Mouse (Mus musculus): ENCODE measurements at regions not wholly inside any gene's neighbourhood (a gene's known extent, or its start where the extent isn't known, plus 50 kb on each side); places are given as distances from the start of the nearest gene placed in this dataset.

DNA sequence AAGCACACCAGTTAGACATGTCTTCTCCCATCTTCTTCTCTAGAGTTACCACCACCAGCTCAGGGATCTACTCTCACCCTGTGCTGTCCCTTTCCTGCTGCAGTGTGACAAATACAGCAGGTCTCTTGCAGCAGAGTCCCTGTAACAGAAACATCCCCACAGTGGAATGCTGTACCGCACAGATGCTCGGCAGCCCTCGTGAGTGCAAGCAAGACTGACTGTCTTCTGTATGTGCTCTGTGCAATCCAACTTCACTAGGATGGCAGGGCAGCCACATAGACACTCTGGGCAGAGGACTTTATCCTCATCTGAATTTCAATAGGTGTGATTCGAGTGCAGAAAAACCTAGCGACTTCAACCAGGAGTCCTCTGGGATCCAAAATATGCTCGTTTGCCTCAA is 84.1 kb upstream of the Cxcl12 start:
- ChIA-PET POLR2A (no interaction called here), CTCF (interaction anchor here in 1 of 4 experiments (0.6 kb wide), 1 partner anchor 759 kb away, joined by 3 read pairs; no protein-coding TSS in a partner anchor)

DNA sequence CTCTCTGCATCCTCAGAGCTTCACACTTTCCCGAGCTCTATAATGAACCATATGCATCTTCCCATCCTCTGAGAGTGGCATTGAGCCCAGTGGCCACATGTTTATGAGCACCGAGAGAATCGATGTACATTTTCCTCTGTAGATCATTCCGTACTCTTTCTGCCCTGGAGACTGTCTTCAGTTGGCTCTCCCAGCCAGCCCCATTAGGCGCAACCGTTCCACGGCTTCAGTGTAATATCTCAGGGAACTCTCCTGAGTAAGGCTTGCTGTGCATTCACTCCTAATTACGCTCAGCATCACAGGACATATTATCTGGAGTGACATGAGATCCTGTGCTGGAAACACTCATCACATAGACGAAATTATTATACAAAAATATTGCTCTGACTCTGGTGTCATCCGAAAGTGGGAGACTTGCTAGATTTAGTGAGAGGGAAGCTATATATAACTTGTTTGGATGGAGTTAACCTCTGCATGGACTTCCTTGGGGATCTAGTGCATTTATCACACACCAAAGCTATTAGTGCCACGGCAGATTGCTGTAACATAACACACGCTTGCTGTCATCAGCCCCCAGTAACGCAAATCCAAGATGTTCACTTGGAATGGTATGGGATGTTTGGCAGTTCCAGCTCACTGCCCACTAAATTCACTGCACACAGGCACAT is 83.4 kb upstream of the Cxcl12 start:
- ChIA-PET CTCF (interaction anchor here in 1 of 4 experiments (0.6 kb wide), 1 partner anchor 758 kb away, joined by 3 read pairs; no protein-coding TSS in a partner anchor), POLR2A (no interaction called here)

DNA sequence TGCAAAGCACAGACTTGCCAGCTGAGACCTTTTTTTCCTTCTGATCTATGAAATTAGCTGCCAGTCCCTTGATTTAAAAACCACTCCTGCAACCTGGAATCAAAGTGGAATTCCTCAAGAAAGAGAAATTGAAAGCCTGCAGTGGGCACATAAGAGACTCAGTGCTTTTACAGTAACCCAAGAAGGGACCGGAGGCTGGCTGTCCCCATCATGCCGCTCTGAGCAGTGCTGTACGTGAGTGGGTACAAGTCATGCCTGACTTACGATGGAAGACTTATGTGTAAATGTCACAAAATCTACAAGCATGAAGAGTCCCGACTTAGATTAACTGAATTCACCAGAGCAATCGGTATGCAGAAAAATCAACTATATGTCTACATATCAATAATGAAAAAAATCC is 73.6 kb upstream of the Cxcl12 start:
- ChIA-PET CTCF (no interaction called here), POLR2A (no interaction called here)

GRCm38 (mm10) chr6:117099871-117100270 is 68.5 kb upstream of the Cxcl12 start:
- CTCF ChIA-PET = no interaction called here
- POLR2A ChIA-PET = no interaction called here

- ChIA-PET POLR2A (no interaction called here), CTCF (no interaction called here)
Observed at GRCm38 (mm10) chr6:117102693-117103092, 65.6 kb upstream of the Cxcl12 start.

- CTCF ChIA-PET = interaction anchor here in 1 of 4 experiments (0.6 to 0.7 kb wide), 3 partner anchors 123 to 1954 kb away, joined by 3 to 6 read pairs (median 4); no protein-coding TSS in a partner anchor
- POLR2A ChIA-PET = interaction anchor here in 1 of 4 experiments (0.6 kb wide), 1 partner anchor 644 kb away, joined by 4 read pairs; no protein-coding TSS in a partner anchor
Observed at GRCm38 (mm10) chr6:117104047-117104446, 64.3 kb upstream of the Cxcl12 start.

GRCm38 (mm10) chr6:117104463-117104862 is 63.9 kb upstream of the Cxcl12 start:
- POLR2A ChIA-PET = interaction anchor here in 1 of 4 experiments (0.6 kb wide), 1 partner anchor 644 kb away, joined by 4 read pairs; no protein-coding TSS in a partner anchor
- CTCF ChIA-PET = interaction anchor here in 1 of 4 experiments (0.6 to 0.7 kb wide), 3 partner anchors 124 to 1953 kb away, joined by 3 to 6 read pairs (median 4); no protein-coding TSS in a partner anchor

DNA sequence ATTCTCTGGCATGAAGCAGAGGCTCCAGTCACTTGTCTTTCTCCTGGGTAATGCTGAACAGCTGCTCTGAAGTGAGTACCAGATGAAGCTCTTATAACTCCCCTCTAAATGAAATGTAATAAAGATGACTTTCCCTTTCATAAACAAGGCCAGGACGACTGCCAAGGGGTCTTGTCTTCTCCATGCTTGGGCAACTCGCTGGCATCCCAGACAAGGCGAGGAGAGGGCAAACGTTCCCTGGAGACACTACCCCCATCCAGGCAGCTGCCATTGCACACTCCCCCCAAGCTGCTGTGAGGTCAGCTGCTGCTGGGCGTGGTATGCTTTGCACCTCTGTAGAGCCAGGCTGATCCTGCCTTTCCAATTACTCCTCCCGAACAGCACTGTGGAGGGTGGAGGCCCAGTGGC is 63.1 kb upstream of the Cxcl12 start:
- ChIA-PET CTCF (no interaction called here), POLR2A (no interaction called here)

GRCm38 (mm10) chr6:117110291-117110690 is 58.0 kb upstream of the Cxcl12 start:
- POLR2A ChIA-PET = no interaction called here
- CTCF ChIA-PET = no interaction called here

DNA sequence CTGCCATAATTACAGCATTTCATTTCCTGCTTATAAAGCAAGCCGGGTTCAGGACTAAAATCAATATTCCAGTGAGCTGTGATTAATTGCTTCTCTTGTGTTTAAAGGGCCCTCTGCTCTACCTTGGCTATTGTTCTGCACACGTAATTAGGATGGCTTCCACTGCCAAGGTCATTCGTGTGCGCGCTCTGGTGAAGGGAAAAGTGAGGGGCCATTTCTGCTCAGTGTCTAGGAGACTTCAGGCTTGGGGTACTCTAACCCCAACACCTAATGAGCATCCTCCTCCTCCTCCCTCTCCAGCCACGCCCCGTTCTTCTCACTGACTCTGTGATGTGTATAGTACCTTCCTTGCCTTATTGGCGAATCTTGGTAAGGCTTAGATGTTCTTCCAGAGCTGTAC is 53.5 kb upstream of the Cxcl12 start:
- ChIA-PET CTCF (no interaction called here), POLR2A (no interaction called here)

DNA sequence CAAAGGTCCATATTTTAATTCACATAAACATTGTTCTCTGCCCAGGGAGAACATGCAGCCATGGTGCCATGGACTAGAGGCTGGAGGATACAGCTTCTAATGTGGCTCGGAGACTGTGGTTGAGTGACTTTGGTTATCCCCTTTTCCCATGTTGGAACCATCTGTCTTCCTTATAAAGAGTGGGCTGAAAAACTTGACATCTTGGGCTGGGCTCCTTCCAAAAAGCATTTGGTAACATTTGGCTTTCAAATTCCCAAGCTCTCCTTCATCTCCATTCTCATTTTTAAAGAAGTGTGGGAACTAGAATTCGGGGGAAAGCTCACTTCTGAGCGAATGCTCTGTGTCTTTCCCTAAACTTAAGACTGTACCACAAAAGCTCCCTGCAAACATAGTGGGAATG is 50.3 kb upstream of the Cxcl12 start:
- CTCF ChIA-PET = no interaction called here
- POLR2A ChIA-PET = no interaction called here

Measured in embryonic stem cell, embryonic (primary cell).